Mouse (Mus musculus) midbrain, postnatal 0 days (tissue): ENCODE results near the gene Casz1. TPM values are rescaled to one million over a fixed set of nuclear protein-coding genes. Genes with fewer than 3 reads are reported as not detected.

Experiments
- ATAC-seq: fragments of 200-750 bp; cut with Nextera tagmentation; 2 replicates; pipeline ENCODE4 v1.8.0; 2017; ENCODE audit warnings: moderate number of reproducible peaks, mild to moderate bottlenecking, moderate TSS enrichment, moderate library complexity; ENCODE audit not compliant: low FRiP score
- DNase-seq: peaks from one replicate; pipeline ENCODE4 v3.0.0-alpha.2; 2015; ENCODE audit warnings: low spot score
- H3K27ac ChIP-seq: fragments of 300-500 bp; sonication (generic); 2 replicates; pipeline ENCODE4 v1.5.1; 2014; ENCODE audit warnings: low read depth, mild to moderate bottlenecking, low read length, mixed read lengths
- H3K27me3 ChIP-seq: fragments of 300-500 bp; sonication (generic); 2 replicates; pipeline ENCODE4 v1.6.1; 2014; ENCODE audit warnings: low read length, control low read depth, mixed read lengths; ENCODE audit not compliant: insufficient read depth
- H3K36me3 ChIP-seq: fragments of 300-500 bp; sonication (generic); 2 replicates; pipeline ENCODE4 v1.6.1; 2014; ENCODE audit warnings: low read length, control low read depth, mixed read lengths; ENCODE audit not compliant: insufficient read depth
- H3K4me1 ChIP-seq: fragments of 300-500 bp; sonication (generic); 2 replicates; pipeline ENCODE4 v1.6.1; 2014; ENCODE audit warnings: mild to moderate bottlenecking, control low read depth, antibody characterized with exemption, low read length, mixed read lengths; ENCODE audit not compliant: insufficient read depth
- H3K4me2 ChIP-seq: fragments of 300-500 bp; sonication (generic); 2 replicates; pipeline ENCODE4 v1.6.1; 2014; ENCODE audit warnings: low read depth, mild to moderate bottlenecking, low read length, mixed read lengths; ENCODE audit not compliant: poor library complexity, severe bottlenecking
- H3K4me3 ChIP-seq: fragments of 300-500 bp; sonication (generic); 2 replicates; pipeline ENCODE4 v1.5.1; 2014; ENCODE audit warnings: low read depth, mild to moderate bottlenecking, low read length, moderate library complexity
- H3K9ac ChIP-seq: fragments of 300-500 bp; sonication (generic); replicated peaks from 2 replicates; pipeline ENCODE4 v1.6.1; 2014; ENCODE audit warnings: mild to moderate bottlenecking, low read length, moderate library complexity, mixed read lengths; ENCODE audit not compliant: poor library complexity, severe bottlenecking
- H3K9me3 ChIP-seq: fragments of 300-500 bp; sonication (generic); 2 replicates; pipeline ENCODE4 v1.6.1; 2016; ENCODE audit warnings: low read length, control low read depth
- CTCF ChIP-seq: IDR thresholded peaks from 2 replicates; pipeline ENCODE4 v1.5.1; 2016; ENCODE audit warnings: antibody characterized with exemption, mild to moderate bottlenecking
- WGBS: fragments of 180-500 bp; shearing (Covaris S2); extraction: QIAGEN DNeasy Blood & Tissue Kit; methylation state at CpG from one replicate; pipeline ENCODE4 v1.1.7; 2014; 5-methylcytosine and 5-hydroxymethylcytosine counted together
- polyA plus RNA-seq: library from polyadenylated mRNA; unstranded; fragments of >200 nt; fragmentation: Nextera tagmentation; extraction: Ambion mirVana; gene quantifications from 2 replicates; pipeline ENCODE4 v1.2.1, GENCODE M21; 2015
- total RNA-seq: library from RNA; depleted of rRNA; stranded (reverse); fragments of >200 nt; gene quantifications from 2 replicates; pipeline ENCODE4 v1.2.3, GENCODE M21; 2014

Gene Casz1
- total and polyA plus RNA-seq, 2 experiments from 2014 or later: 2.0 to 3.7 TPM

DNA sequence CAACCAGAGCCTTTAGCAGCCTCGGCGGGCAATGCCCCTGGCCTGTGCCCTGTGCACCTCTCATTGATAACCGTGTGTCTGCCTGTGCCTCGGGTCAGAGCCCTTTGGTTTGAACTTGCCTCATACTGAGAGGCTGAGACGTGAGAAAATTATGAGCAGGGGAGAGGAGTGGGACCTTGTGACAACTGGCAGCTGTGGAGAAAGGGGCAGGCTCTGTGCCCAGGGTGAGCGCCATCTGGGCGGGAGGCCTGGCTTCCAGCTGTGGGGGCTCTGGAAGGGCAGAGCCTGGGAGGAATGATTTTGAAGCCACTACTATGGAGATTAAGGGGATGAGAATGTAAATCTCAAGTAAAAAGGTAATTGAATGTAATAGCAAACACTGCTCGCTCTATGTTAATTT lies 19.1 kb downstream of the Casz1 start:
- Histone ChIP-seq H3K9me3 (no peaks in the 10 kb centered on the region), H3K36me3 (no peaks in the 10 kb centered on the region), H3K4me2 (no peak overlapping the region), H3K4me1 (0 out of 2 replicates have a peak, but pooled peaks cover 3% of the 10 kb centered on the region), H3K9ac (no peak overlapping the region), H3K27ac (no peak overlapping the region), H3K4me3 (no peak overlapping the region), H3K27me3 (0 out of 2 replicates have a peak, but pooled peaks cover 2% of the 10 kb centered on the region)
- ATAC-seq (no peak), DNase-seq (no peak)
- 60% methylated on average over 8 of the region's 8 CpGs for WGBS
- no peak for TF ChIP-seq CTCF

DNA sequence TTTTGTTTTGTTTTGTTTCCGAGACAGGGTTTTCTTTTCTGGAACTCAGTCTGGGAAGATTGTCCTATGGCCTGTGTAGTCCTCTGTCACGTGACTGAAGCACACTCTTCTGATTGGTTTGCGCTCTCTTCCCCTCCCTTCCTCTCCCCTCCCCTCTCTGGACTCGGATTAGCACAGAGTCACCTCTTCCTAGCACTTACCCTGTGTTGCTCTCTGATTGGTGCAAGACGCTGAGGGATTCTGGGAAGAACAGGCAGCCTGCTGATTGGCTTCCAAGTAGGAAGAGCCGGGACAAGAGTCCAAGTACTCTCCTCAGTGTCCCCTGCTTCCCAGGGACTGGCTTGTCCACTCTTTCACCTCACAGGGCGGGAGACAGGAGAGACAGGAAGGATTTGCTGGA lies 26.1 kb downstream of the Casz1 start:
- no peak for ATAC-seq
- WGBS: 57% methylated on average over 7 of the region's 7 CpGs
- no peak for TF ChIP-seq CTCF
- 0 out of 2 replicates have a peak, but pooled peaks cover 2% of the 10 kb centered on the region for H3K27me3 ChIP-seq
- no peak for DNase-seq
- H3K9me3 ChIP-seq: no peaks in the 10 kb centered on the region
- H3K27ac ChIP-seq: no peak overlapping the region
- no peak overlapping the region for H3K9ac ChIP-seq
- H3K4me2 ChIP-seq: no peak overlapping the region
- no peaks in the 10 kb centered on the region for H3K4me1 ChIP-seq
- H3K36me3 ChIP-seq: no peaks in the 10 kb centered on the region
- no peak overlapping the region for H3K4me3 ChIP-seq

DNA sequence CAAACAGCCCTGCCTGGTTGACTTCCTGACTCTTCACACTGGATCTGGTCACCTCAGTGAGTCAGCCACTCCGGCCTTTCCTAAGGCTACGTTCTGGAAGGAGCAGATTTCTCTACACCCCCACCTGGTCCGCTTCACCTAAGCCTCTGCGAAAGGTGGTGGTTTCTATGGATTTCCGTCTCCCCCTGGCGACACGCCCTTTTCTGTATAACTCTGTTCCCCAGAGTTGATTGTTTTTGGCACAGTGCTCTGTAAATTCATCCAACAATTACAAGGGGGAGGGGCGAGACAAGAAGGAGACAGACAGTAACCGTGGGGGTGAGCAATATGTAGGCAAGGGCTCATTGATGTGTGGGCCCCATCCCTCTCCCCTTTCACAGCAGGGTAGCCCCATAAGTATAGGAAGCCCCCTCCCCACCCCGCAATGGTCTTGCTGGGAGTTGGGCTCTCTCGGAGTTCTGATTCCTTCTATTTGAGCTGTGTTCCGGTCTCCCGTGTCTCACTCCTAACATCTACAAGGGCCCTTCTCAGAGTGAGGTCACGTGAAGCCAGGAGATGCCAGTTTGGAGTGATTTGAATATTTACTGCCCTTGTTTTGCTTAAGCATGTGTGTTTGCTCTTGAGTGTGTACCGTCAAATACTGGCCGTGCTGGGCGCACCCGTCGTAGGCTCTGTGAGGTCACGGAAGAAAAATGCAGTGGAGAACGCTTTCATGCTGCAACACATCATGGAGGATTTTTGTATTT lies 29.2 kb downstream of the Casz1 start:
- H3K4me1 ChIP-seq: peaks cover 5% of the 10 kb centered on the region
- ATAC-seq: no peak
- DNase-seq: no peak
- H3K9me3 ChIP-seq: no peaks in the 10 kb centered on the region
- no peak overlapping the region for H3K27ac ChIP-seq
- H3K9ac ChIP-seq: no peak overlapping the region
- 83% methylated on average over 21 of the region's 21 CpGs for WGBS
- H3K4me3 ChIP-seq: no peak overlapping the region
- no peak overlapping the region for H3K4me2 ChIP-seq
- 0 out of 2 replicates have a peak, but pooled peaks cover 5% of the 10 kb centered on the region for H3K27me3 ChIP-seq
- no peak for TF ChIP-seq CTCF
- H3K36me3 ChIP-seq: no peaks in the 10 kb centered on the region

DNA sequence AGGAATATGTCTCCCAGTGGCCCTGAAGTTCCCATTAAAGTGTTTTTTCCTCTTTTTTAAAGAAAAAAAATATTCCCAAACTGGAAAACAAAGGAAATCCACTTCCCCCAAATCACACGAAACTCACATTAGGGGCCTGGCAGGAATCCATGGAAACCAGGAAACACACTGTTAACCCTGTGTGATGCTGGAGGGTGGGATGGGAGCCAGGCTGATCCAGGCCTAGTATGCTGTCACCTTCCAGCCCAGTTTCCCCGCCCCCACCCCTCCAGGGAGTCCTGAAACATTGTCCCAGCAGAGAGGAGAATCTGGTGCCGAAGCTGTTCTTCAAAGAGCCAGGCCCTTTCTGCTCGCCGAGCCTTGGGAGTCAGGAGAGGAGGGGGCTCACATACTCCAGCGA lies 32.2 kb downstream of the Casz1 start:
- DNase-seq (no peak), ATAC-seq (no peak)
- H3K9me3 ChIP-seq: no peaks in the 10 kb centered on the region
- H3K9ac ChIP-seq: no peak overlapping the region
- H3K27ac ChIP-seq: no peak overlapping the region
- H3K27me3 ChIP-seq: 0 out of 2 replicates have a peak, but pooled peaks cover 5% of the 10 kb centered on the region
- H3K4me3 ChIP-seq: no peak overlapping the region
- TF ChIP-seq CTCF: no peak
- 17% methylated on average over 6 of the region's 6 CpGs for WGBS
- H3K4me2 ChIP-seq: no peak overlapping the region
- H3K36me3 ChIP-seq: no peaks in the 10 kb centered on the region
- peaks cover 5% of the 10 kb centered on the region for H3K4me1 ChIP-seq

DNA sequence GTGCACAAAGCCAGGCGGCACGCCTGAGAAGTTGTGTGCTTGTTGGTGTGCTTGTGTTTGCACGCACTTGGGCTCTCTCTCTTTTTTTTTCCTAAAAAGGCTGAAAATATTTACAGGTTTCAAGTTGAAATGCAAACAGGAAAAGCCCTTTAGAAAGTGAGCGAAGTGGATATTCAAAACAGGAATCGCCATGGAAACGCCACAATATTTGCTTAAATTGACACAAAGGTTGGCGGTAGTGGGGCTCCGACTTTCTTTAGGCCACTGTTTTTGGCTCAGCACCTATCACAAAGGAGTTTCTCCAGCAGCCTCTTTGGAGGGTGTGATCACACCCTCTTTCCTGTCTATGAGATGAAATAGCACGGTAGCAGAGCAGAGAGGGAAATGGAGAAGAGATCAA lies 32.8 kb downstream of the Casz1 start:
- ATAC-seq (no peak), DNase-seq (no peak)
- H3K4me1 ChIP-seq: peaks cover 5% of the 10 kb centered on the region
- H3K4me2 ChIP-seq: no peak overlapping the region
- H3K36me3 ChIP-seq: no peaks in the 10 kb centered on the region
- WGBS: 37% methylated on average over 9 of the region's 9 CpGs
- H3K4me3 ChIP-seq: no peak overlapping the region
- 0 out of 2 replicates have a peak, but pooled peaks cover 5% of the 10 kb centered on the region for H3K27me3 ChIP-seq
- H3K9ac ChIP-seq: no peak overlapping the region
- H3K27ac ChIP-seq: no peak overlapping the region
- no peaks in the 10 kb centered on the region for H3K9me3 ChIP-seq
- no peak for TF ChIP-seq CTCF

DNA sequence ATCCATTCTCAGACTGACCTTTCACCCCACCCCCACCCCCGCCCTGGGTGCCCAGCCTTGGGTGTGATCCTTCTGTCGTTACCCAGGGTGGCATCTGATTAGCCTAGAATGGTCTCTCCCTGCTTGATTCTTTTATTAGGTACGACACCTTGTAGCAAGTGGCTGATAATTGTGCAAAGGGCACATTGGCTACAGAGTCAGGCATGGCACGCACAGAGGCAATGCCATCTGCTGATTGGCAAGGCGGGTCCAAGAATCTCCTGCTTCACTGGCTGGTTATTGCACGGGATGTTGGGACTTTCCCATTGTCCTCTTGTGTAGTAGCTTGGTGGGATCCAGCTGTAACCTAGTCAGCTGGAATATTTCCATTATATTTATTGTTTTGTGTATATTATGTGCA lies 33.4 kb downstream of the Casz1 start:
- no peak for DNase-seq
- WGBS: 80% methylated on average over 6 of the region's 6 CpGs
- H3K27me3 ChIP-seq: 0 out of 2 replicates have a peak, but pooled peaks cover 5% of the 10 kb centered on the region
- ATAC-seq: no peak
- no peaks in the 10 kb centered on the region for H3K9me3 ChIP-seq
- no peak overlapping the region for H3K9ac ChIP-seq
- peaks cover 5% of the 10 kb centered on the region for H3K4me1 ChIP-seq
- H3K4me2 ChIP-seq: no peak overlapping the region
- no peak for TF ChIP-seq CTCF
- no peak overlapping the region for H3K4me3 ChIP-seq
- H3K36me3 ChIP-seq: no peaks in the 10 kb centered on the region
- no peak overlapping the region for H3K27ac ChIP-seq
